Mouse (Mus musculus): ENCODE data around the gene Gan. TPM values are rescaled to one million over a fixed set of nuclear protein-coding genes. Genes with fewer than 3 reads are reported as not detected.

Gan gene
- total and polyA plus RNA-seq, 3 experiments = 5.6 to 8.7 TPM; not detected in 1

GRCm38 (mm10) chr8:117209150-117209549 is 51.2 kb downstream of the Gan start:
- DNase-seq (ENCODE audit: low read depth, low spot score) = peak; percentile 86
- TF ChIP-seq RAD21 (IDR thresholded peaks at IDR 0.05; ENCODE audit: low read depth, low read length) = no peak
- no peak for TF ChIP-seq KAT2A (conservative IDR thresholded peaks at IDR 0.05; ENCODE audit: low read depth, low read length)
- 0 out of 2 replicates have a peak, but pooled peaks have one; percentile 20 for TF ChIP-seq SIN3A (IDR thresholded peaks at IDR 0.05; ENCODE audit: low read length)
- TF ChIP-seq CHD2 (IDR thresholded peaks at IDR 0.05; ENCODE audit: low read length) = no peak
- TF ChIP-seq ETS1 (IDR thresholded peaks at IDR 0.05; ENCODE audit: low read depth, low read length) = 0 out of 2 replicates have a peak, but pooled peaks have one; percentile 34
- no peak for TF ChIP-seq USF2 (IDR thresholded peaks at IDR 0.05; ENCODE audit: borderline replicate concordance in 1 of 2, insufficient read depth in 1 of 2, low read depth in 1 of 2, low read length in 2 of 2)
- no peak for TF ChIP-seq CTCF (IDR thresholded peaks at IDR 0.05 in 2 of 3, conservative IDR thresholded peaks at IDR 0.05 in 1 of 3; ENCODE audit: control insufficient read depth in 1 of 3, insufficient read depth in 1 of 3, low read depth in 2 of 3, low read length in 3 of 3, poor library complexity in 1 of 3, severe bottlenecking in 1 of 3)
- TF ChIP-seq POLR2AphosphoS2 (IDR thresholded peaks at IDR 0.05; ENCODE audit: low read length) = no peak
- no peak for TF ChIP-seq CHD1 (IDR thresholded peaks at IDR 0.05; ENCODE audit: low read depth, low read length)
- no peak for TF ChIP-seq MXI1 (IDR thresholded peaks at IDR 0.05; ENCODE audit: low read depth, low read length)
- TF ChIP-seq ZKSCAN1 (IDR thresholded peaks at IDR 0.05; ENCODE audit: low read depth, low read length) = no peak
- TF ChIP-seq EP300 (IDR thresholded peaks at IDR 0.05; ENCODE audit: low read depth in 1 of 2, low read length in 2 of 2) = peak; percentile 5 to 60; a peak in 2 of 4 replicates
- TF ChIP-seq POLR2AphosphoS5 (IDR thresholded peaks at IDR 0.05; ENCODE audit: borderline replicate concordance, low read depth, low read length) = no peak
- TF ChIP-seq NRF1 (IDR thresholded peaks at IDR 0.05; ENCODE audit: insufficient read depth, low read depth, low read length, poor library complexity, severe bottlenecking) = no peak
- TF ChIP-seq GABPA (IDR thresholded peaks at IDR 0.05; ENCODE audit: low read depth, low read length) = no peak
- peak; percentile 90 for TF ChIP-seq JUND (IDR thresholded peaks at IDR 0.05; ENCODE audit: low read depth, low read length)
- no peak for TF ChIP-seq UBTF (IDR thresholded peaks at IDR 0.05; ENCODE audit: borderline replicate concordance, insufficient read depth, low read depth, low read length)
- Histone ChIP-seq H3K79me2 (ENCODE audit: control insufficient read depth, insufficient read depth, low read length, poor library complexity) (no peaks in the 10 kb centered on the region), H3K4me1 (ENCODE audit: control insufficient read depth in 1 of 2, insufficient read depth in 2 of 2, low read length in 2 of 2) (peaks cover 14 to 30% of the 10 kb centered on the region in 2 experiments), H3K4me3 (ENCODE audit: control insufficient read depth in 1 of 2, insufficient read depth in 1 of 2, low read depth in 2 of 2, low read length in 2 of 2) (no peak overlapping the region), H3K27me3 (ENCODE audit: control insufficient read depth in 1 of 2, insufficient read depth in 2 of 2, low read length in 2 of 2) (no peaks in the 10 kb centered on the region), H3K36me3 (ENCODE audit: control insufficient read depth in 1 of 2, insufficient read depth in 2 of 2, low read length in 2 of 2) (peaks cover 2 to 26% of the 10 kb centered on the region in 2 experiments; a peak in 3 of 4 replicates), H3K9ac (ENCODE audit: control insufficient read depth, low read depth, low read length, poor library complexity, severe bottlenecking) (peak overlapping the region; percentile 53), H3K9me3 (replicated peaks; ENCODE audit: insufficient read depth, low read length) (no peaks in the 10 kb centered on the region), H3K27ac (ENCODE audit: control insufficient read depth, low read depth, low read length) (peak overlapping the region; percentile 84)

DNA sequence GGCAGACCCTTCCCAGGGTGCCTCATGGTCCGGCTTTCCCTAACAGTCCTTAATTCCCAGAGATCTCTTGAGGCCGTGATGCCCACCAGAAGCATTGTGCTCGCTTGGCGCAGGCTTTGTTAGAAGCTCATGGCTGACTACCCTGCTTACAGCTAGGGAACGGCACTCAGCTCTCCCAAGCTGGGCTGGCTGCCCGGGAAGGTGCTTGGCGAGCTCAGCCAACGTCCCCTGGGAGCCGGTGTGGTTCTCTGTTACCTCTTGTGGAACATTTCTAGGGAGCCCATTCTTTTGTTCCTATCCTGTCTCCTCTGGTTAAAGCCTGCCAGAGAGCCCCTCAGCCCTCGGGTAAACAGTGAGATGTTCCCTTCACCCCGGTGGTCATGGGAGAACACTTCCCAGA is 54.2 kb downstream of the Gan start:
- peaks cover 0 to 20% of the 10 kb centered on the region in 2 experiments; a peak in 2 of 4 replicates for H3K36me3 ChIP-seq (ENCODE audit: control insufficient read depth in 1 of 2, insufficient read depth in 2 of 2, low read length in 2 of 2)
- H3K4me1 ChIP-seq (ENCODE audit: control insufficient read depth in 1 of 2, insufficient read depth in 2 of 2, low read length in 2 of 2) = peaks cover 9 to 30% of the 10 kb centered on the region in 2 experiments
- TF ChIP-seq MAFK (IDR thresholded peaks at IDR 0.05; ENCODE audit: borderline replicate concordance, low read depth, low read length) (no peak), MYC (IDR thresholded peaks at IDR 0.05; ENCODE audit: low read depth, low read length) (no peak), TCF12 (IDR thresholded peaks at IDR 0.05; ENCODE audit: low read depth, low read length) (no peak), E2F4 (IDR thresholded peaks at IDR 0.05; ENCODE audit: borderline replicate concordance, low read depth, low read length) (no peak), ETS1 (IDR thresholded peaks at IDR 0.05; ENCODE audit: low read depth, low read length) (no peak), ZNF384 (IDR thresholded peaks at IDR 0.05; ENCODE audit: low read depth, low read length) (no peak), HCFC1 (IDR thresholded peaks at IDR 0.05; ENCODE audit: low read depth, low read length) (no peak), TAL1 (IDR thresholded peaks at IDR 0.05; ENCODE audit: low read length) (no peak), CTCF (IDR thresholded peaks at IDR 0.05 in 2 of 3, conservative IDR thresholded peaks at IDR 0.05 in 1 of 3; ENCODE audit: control insufficient read depth in 1 of 3, insufficient read depth in 1 of 3, low read depth in 2 of 3, low read length in 3 of 3, poor library complexity in 1 of 3, severe bottlenecking in 1 of 3) (no peak), EP300 (IDR thresholded peaks at IDR 0.05; ENCODE audit: low read depth in 1 of 2, low read length in 2 of 2) (no peak), NRF1 (IDR thresholded peaks at IDR 0.05; ENCODE audit: insufficient read depth, low read depth, low read length, poor library complexity, severe bottlenecking) (no peak), USF1 (IDR thresholded peaks at IDR 0.05; ENCODE audit: low read depth, low read length) (no peak), BHLHE40 (IDR thresholded peaks at IDR 0.05; ENCODE audit: borderline replicate concordance, low read depth, low read length) (no peak), MAX (IDR thresholded peaks at IDR 0.05; ENCODE audit: low read length) (no peak), ZKSCAN1 (IDR thresholded peaks at IDR 0.05; ENCODE audit: low read depth, low read length) (no peak), MXI1 (IDR thresholded peaks at IDR 0.05; ENCODE audit: low read depth, low read length) (no peak), SMC3 (IDR thresholded peaks at IDR 0.05; ENCODE audit: low read depth, low read length) (no peak), MAZ (IDR thresholded peaks at IDR 0.05; ENCODE audit: low read depth, low read length) (no peak)
- no peak overlapping the region for H3K9ac ChIP-seq (ENCODE audit: control insufficient read depth, low read depth, low read length, poor library complexity, severe bottlenecking)
- H3K79me2 ChIP-seq (ENCODE audit: control insufficient read depth, insufficient read depth, low read length, poor library complexity) = no peaks in the 10 kb centered on the region
- H3K27me3 ChIP-seq (ENCODE audit: control insufficient read depth in 1 of 2, insufficient read depth in 2 of 2, low read length in 2 of 2) = no peaks in the 10 kb centered on the region
- no peak for DNase-seq (ENCODE audit: low read depth, low spot score)
- no peaks in the 10 kb centered on the region for H3K9me3 ChIP-seq (replicated peaks; ENCODE audit: insufficient read depth, low read length)
- H3K27ac ChIP-seq (ENCODE audit: control insufficient read depth, low read depth, low read length) = no peak overlapping the region
- no peak overlapping the region for H3K4me3 ChIP-seq (ENCODE audit: control insufficient read depth in 1 of 2, insufficient read depth in 1 of 2, low read depth in 2 of 2, low read length in 2 of 2)

All from MEL (cell line).